Mouse (Mus musculus): ENCODE results near the gene Cdc27. TPM values are rescaled to one million over a fixed set of nuclear protein-coding genes. Genes with fewer than 3 reads are reported as not detected.

The Cdc27 gene
- polyA plus RNA-seq, 1 experiment from 2014 or later: 44.7 TPM

DNA sequence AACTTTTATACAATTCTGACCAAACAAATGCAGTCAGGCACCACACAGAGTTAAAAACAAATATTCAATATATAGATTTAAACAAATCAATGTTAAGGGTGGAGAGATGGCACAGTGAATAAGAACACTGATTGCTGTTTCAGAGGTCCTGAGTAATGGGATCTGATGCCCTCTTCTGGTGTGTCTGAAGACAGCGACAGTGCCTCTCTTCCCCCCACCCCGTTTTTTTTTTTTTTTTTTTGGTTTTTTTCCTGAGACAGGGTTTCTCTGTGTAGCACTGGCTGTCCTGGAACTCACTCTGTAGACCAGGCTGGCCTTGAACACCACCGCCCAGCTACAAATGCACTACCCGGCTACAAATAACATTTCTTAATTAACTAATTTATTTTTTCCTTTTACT, 42.0 kb downstream of the Cdc27 start:
- Histone ChIP-seq H3K27ac (replicated peaks; ENCODE audit: low read depth, low read length) (no peak overlapping the region), H3K4me3 (ENCODE audit: low read depth, low read length) (no peak overlapping the region), H3K36me3 (ENCODE audit: control insufficient read depth, insufficient read depth, low read length) (peaks cover 84% of the 10 kb centered on the region), H3K27me3 (replicated peaks; ENCODE audit: control insufficient read depth, insufficient read depth, low read length) (no peaks in the 10 kb centered on the region), H3K9ac (ENCODE audit: low read depth, low read length) (no peak overlapping the region), H3K4me2 (ENCODE audit: low read depth, low read length) (no peak overlapping the region), H3K4me1 (ENCODE audit: control insufficient read depth, insufficient read depth, low read length) (no peaks in the 10 kb centered on the region), H3K9me3 (ENCODE audit: control insufficient read depth, low read length) (no peaks in the 10 kb centered on the region)
- no peak for ATAC-seq (ENCODE audit: low read depth)
- DNase-seq (ENCODE audit: low spot score): no peak
- 97% methylated on average over 3 of the region's 4 CpGs for WGBS

DNA sequence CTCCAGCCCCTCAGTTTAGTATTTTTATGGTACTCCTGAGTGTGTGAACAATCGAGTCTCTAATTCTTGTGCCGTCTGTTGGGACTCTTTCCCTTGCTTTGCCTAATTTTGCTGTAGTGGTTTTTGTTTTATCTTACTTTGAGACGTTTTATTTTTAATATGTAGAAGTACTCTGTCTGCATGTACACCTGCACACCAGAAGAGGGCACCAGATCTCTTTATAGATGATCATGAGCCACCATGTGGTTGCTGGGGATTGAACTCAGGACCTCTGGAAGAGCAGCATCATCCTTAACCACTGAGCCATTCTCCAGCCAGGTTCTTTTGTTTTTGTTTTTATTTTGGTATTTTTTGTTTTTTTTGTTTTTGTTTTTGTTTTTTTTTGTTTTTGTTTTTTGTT, 62.1 kb downstream of the Cdc27 start:
- no peak overlapping the region for H3K4me2 ChIP-seq (ENCODE audit: low read depth, low read length)
- no peak for DNase-seq (ENCODE audit: low spot score)
- H3K36me3 ChIP-seq (ENCODE audit: control insufficient read depth, insufficient read depth, low read length): no peaks in the 10 kb centered on the region
- 0 out of 2 replicates have a peak, but pooled peaks cover 3% of the 10 kb centered on the region for H3K9me3 ChIP-seq (ENCODE audit: control insufficient read depth, low read length)
- 87% methylated on average over 3 of the region's 3 CpGs for WGBS
- H3K9ac ChIP-seq (ENCODE audit: low read depth, low read length): no peak overlapping the region
- H3K4me1 ChIP-seq (ENCODE audit: control insufficient read depth, insufficient read depth, low read length): no peaks in the 10 kb centered on the region
- no peaks in the 10 kb centered on the region for H3K27me3 ChIP-seq (replicated peaks; ENCODE audit: control insufficient read depth, insufficient read depth, low read length)
- H3K4me3 ChIP-seq (ENCODE audit: low read depth, low read length): no peak overlapping the region
- no peak overlapping the region for H3K27ac ChIP-seq (replicated peaks; ENCODE audit: low read depth, low read length)
- no peak for ATAC-seq (ENCODE audit: low read depth)

GRCm38 (mm10) chr11:104481971-104482370, 68.4 kb downstream of the Cdc27 start:
- H3K9me3 ChIP-seq (ENCODE audit: control insufficient read depth, low read length): 0 out of 2 replicates have a peak, but pooled peaks cover 3% of the 10 kb centered on the region
- ATAC-seq (ENCODE audit: low read depth) (no peak), DNase-seq (ENCODE audit: low spot score) (no peak)
- no peak overlapping the region for H3K4me2 ChIP-seq (ENCODE audit: low read depth, low read length)
- no peak overlapping the region for H3K4me3 ChIP-seq (ENCODE audit: low read depth, low read length)
- H3K9ac ChIP-seq (ENCODE audit: low read depth, low read length): no peak overlapping the region
- no peaks in the 10 kb centered on the region for H3K27me3 ChIP-seq (replicated peaks; ENCODE audit: control insufficient read depth, insufficient read depth, low read length)
- H3K36me3 ChIP-seq (ENCODE audit: control insufficient read depth, insufficient read depth, low read length): no peaks in the 10 kb centered on the region
- no peak overlapping the region for H3K27ac ChIP-seq (replicated peaks; ENCODE audit: low read depth, low read length)
- WGBS: 91% methylated on average over 8 of the region's 8 CpGs
- no peaks in the 10 kb centered on the region for H3K4me1 ChIP-seq (ENCODE audit: control insufficient read depth, insufficient read depth, low read length)

GRCm38 (mm10) chr11:104479505-104479904, 70.9 kb downstream of the Cdc27 start:
- WGBS: 69% methylated on average over 4 of the region's 4 CpGs
- Histone ChIP-seq H3K9me3 (ENCODE audit: control insufficient read depth, low read length) (no peaks in the 10 kb centered on the region), H3K27me3 (replicated peaks; ENCODE audit: control insufficient read depth, insufficient read depth, low read length) (no peaks in the 10 kb centered on the region), H3K9ac (ENCODE audit: low read depth, low read length) (no peak overlapping the region), H3K27ac (replicated peaks; ENCODE audit: low read depth, low read length) (no peak overlapping the region), H3K4me3 (ENCODE audit: low read depth, low read length) (no peak overlapping the region), H3K4me2 (ENCODE audit: low read depth, low read length) (no peak overlapping the region), H3K36me3 (ENCODE audit: control insufficient read depth, insufficient read depth, low read length) (no peaks in the 10 kb centered on the region), H3K4me1 (ENCODE audit: control insufficient read depth, insufficient read depth, low read length) (no peaks in the 10 kb centered on the region)
- ATAC-seq (ENCODE audit: low read depth) (no peak), DNase-seq (ENCODE audit: low spot score) (no peak)

- H3K9me3 ChIP-seq (ENCODE audit: control insufficient read depth, low read length): no peaks in the 10 kb centered on the region
- H3K4me2 ChIP-seq (ENCODE audit: low read depth, low read length): peak overlapping the region; percentile 71
- peak overlapping the region; percentile 61; the same call in 1 of the 2 replicates for H3K27ac ChIP-seq (replicated peaks; ENCODE audit: low read depth, low read length)
- DNase-seq (ENCODE audit: low spot score) (peak; percentile 97), ATAC-seq (ENCODE audit: low read depth) (peak; percentile 100)
- peaks cover 12% of the 10 kb centered on the region for H3K4me1 ChIP-seq (ENCODE audit: control insufficient read depth, insufficient read depth, low read length)
- peaks cover 14% of the 10 kb centered on the region for H3K36me3 ChIP-seq (ENCODE audit: control insufficient read depth, insufficient read depth, low read length)
- under 1% methylated on average over 6 of the region's 19 CpGs for WGBS
- peak overlapping the region; percentile 95 for H3K4me3 ChIP-seq (ENCODE audit: low read depth, low read length)
- no peaks in the 10 kb centered on the region for H3K27me3 ChIP-seq (replicated peaks; ENCODE audit: control insufficient read depth, insufficient read depth, low read length)
- H3K9ac ChIP-seq (ENCODE audit: low read depth, low read length): peak overlapping the region; percentile 96
Measured at GRCm38 (mm10) chr11:104469371-104469835, 81.0 kb downstream of the Cdc27 start.

GRCm38 (mm10) chr11:104468751-104469268, 81.6 kb downstream of the Cdc27 start, which contains the start of gene Kansl1:
Gene Kansl1, minus strand, starts transcription at chr11:104468861.
- Histone ChIP-seq H3K4me1 (ENCODE audit: control insufficient read depth, insufficient read depth, low read length) (peaks cover 12% of the 10 kb centered on the region), H3K27me3 (replicated peaks; ENCODE audit: control insufficient read depth, insufficient read depth, low read length) (no peaks in the 10 kb centered on the region), H3K27ac (replicated peaks; ENCODE audit: low read depth, low read length) (peak within 1 kb of the TSS; percentile 61), H3K9ac (ENCODE audit: low read depth, low read length) (peak within 1 kb of the TSS; percentile 96), H3K4me3 (ENCODE audit: low read depth, low read length) (peak within 1 kb of the TSS; percentile 95), H3K36me3 (ENCODE audit: control insufficient read depth, insufficient read depth, low read length) (peaks cover 20% of the 10 kb centered on the region), H3K9me3 (ENCODE audit: control insufficient read depth, low read length) (no peaks in the 10 kb centered on the region), H3K4me2 (ENCODE audit: low read depth, low read length) (peak within 1 kb of the TSS; percentile 71)
- ATAC-seq (ENCODE audit: low read depth) (peak; percentile 69), DNase-seq (ENCODE audit: low spot score) (peak; percentile 4)
- under 1% methylated on average over 26 of the region's 69 CpGs for WGBS

GRCm38 (mm10) chr11:104467698-104468097, 82.7 kb downstream of the Cdc27 start:
- Histone ChIP-seq H3K36me3 (ENCODE audit: control insufficient read depth, insufficient read depth, low read length) (peaks cover 21% of the 10 kb centered on the region), H3K27me3 (replicated peaks; ENCODE audit: control insufficient read depth, insufficient read depth, low read length) (no peaks in the 10 kb centered on the region), H3K4me2 (ENCODE audit: low read depth, low read length) (no peak overlapping the region), H3K4me3 (ENCODE audit: low read depth, low read length) (0 out of 2 replicates have a peak overlapping the region, but pooled peaks have one; percentile 2), H3K4me1 (ENCODE audit: control insufficient read depth, insufficient read depth, low read length) (peaks cover 12% of the 10 kb centered on the region), H3K9me3 (ENCODE audit: control insufficient read depth, low read length) (no peaks in the 10 kb centered on the region), H3K27ac (replicated peaks; ENCODE audit: low read depth, low read length) (no peak overlapping the region), H3K9ac (ENCODE audit: low read depth, low read length) (no peak overlapping the region)
- DNase-seq (ENCODE audit: low spot score): no peak
- 72% methylated on average over 5 of the region's 5 CpGs for WGBS
- no peak for ATAC-seq (ENCODE audit: low read depth)

GRCm38 (mm10) chr11:104461551-104461950, 88.9 kb downstream of the Cdc27 start:
- Histone ChIP-seq H3K27me3 (replicated peaks; ENCODE audit: control insufficient read depth, insufficient read depth, low read length) (no peaks in the 10 kb centered on the region), H3K4me3 (ENCODE audit: low read depth, low read length) (no peak overlapping the region), H3K4me2 (ENCODE audit: low read depth, low read length) (no peak overlapping the region), H3K9ac (ENCODE audit: low read depth, low read length) (no peak overlapping the region), H3K4me1 (ENCODE audit: control insufficient read depth, insufficient read depth, low read length) (peaks cover under 1% of the 10 kb centered on the region; the same call in 1 of the 2 replicates), H3K27ac (replicated peaks; ENCODE audit: low read depth, low read length) (no peak overlapping the region), H3K9me3 (ENCODE audit: control insufficient read depth, low read length) (no peaks in the 10 kb centered on the region), H3K36me3 (ENCODE audit: control insufficient read depth, insufficient read depth, low read length) (peaks cover 37% of the 10 kb centered on the region)
- ATAC-seq (ENCODE audit: low read depth): no peak
- DNase-seq (ENCODE audit: low spot score): peak; percentile 82

DNA sequence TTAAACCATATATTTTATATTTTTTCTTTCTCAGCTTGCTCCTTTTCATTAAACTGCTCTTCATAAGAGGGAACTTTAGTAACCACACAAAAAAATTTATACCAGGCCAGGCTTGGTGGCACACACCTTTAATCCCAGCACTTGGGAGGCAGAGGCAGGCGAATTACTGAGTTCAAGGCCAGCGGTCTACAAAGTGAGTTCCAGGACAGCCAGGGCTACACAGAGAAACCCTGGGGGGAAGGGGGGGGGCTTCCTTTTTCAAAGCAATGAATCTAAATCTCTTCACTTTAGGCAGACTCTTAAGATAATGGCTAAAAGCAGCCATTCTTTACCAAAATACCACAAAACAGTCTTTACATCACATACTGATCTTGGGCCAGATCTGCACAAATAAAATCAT, 90.7 kb downstream of the Cdc27 start:
- H3K27me3 ChIP-seq (replicated peaks; ENCODE audit: control insufficient read depth, insufficient read depth, low read length): no peaks in the 10 kb centered on the region
- H3K4me3 ChIP-seq (ENCODE audit: low read depth, low read length): no peak overlapping the region
- 89% methylated on average over 2 of the region's 2 CpGs for WGBS
- H3K9me3 ChIP-seq (ENCODE audit: control insufficient read depth, low read length): no peaks in the 10 kb centered on the region
- H3K4me2 ChIP-seq (ENCODE audit: low read depth, low read length): no peak overlapping the region
- ATAC-seq (ENCODE audit: low read depth) (no peak), DNase-seq (ENCODE audit: low spot score) (no peak)
- H3K9ac ChIP-seq (ENCODE audit: low read depth, low read length): no peak overlapping the region
- H3K4me1 ChIP-seq (ENCODE audit: control insufficient read depth, insufficient read depth, low read length): no peaks in the 10 kb centered on the region
- no peak overlapping the region for H3K27ac ChIP-seq (replicated peaks; ENCODE audit: low read depth, low read length)
- peaks cover 29% of the 10 kb centered on the region for H3K36me3 ChIP-seq (ENCODE audit: control insufficient read depth, insufficient read depth, low read length)
